8 mouse cellular contexts compared by ENCODE assay signal in the genomic region with DNA sequence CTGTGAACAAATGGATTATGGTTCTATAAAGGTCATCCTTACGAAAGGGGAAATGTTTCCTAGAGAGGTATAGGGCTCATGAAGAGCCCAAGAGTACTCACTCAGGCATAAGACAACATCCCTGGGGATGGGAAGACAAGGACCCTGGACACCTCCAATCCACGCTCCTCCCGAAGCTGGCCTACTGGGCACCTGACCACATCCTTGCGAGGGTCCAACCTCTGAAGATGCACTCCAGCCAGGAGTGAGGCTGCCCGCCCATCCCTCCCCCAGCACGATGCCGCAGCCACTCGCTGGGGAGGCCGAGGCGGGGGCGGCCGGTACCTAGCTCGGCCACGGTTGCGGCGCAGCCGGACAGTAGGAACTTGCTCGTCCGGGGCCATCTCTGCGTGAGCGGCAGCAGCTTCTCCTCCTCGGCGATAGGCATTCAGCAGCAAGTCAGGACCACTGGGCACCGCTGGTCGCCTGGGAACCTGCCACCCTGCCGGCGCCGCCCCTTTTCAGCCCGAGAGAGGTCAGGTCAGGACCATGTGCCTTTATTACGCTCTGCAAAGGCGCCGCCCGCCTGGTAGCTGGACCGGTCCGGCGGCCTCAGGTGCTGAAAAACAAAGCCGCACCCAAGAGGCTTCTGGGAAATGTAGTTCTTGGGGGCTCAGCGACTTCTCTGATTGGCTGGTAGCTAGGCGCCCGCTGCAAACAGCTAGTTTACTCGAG. TPM values are rescaled to one million over a fixed set of nuclear protein-coding genes. Genes with fewer than 3 reads are reported as not detected.
A peak's percentile ranks its signal among the peaks of the same experiment; 100 is the strongest.
DNase-seq lines count a peak whose midpoint lies in the region; ATAC-seq and TF ChIP-seq lines count a peak whose summit lies in the region.

A gene (minus strand): TSS at position 639 of the 714 bp plus-strand sequence.

- peak within 1 kb of the TSS; percentile 61 for H3K4me3 ChIP-seq in left cerebral cortex, adult 2 months
- peak within 1 kb of the TSS; percentile 36 for H3K4me3 ChIP-seq in macrophage (ENCODE audit: inconsistent target)

- H3K36me3 ChIP-seq in macrophage (ENCODE audit: inconsistent target), result no peaks in the 10 kb centered on the region

- peak; percentile 98 for ATAC-seq in common myeloid progenitor, adult 5-6 weeks (replicated peaks; ENCODE audit: low read depth, poor library complexity, severe bottlenecking)

- TF ChIP-seq CTCF in left cerebral cortex, adult 2 months (IDR thresholded peaks at IDR 0.05), result no peak; the same call in 1 of the 2 replicates

- 3% methylated on average over 32 of the region's 41 CpGs for WGBS in macrophage (ENCODE audit: missing documents)

- H3K27ac ChIP-seq in left cerebral cortex, adult 2 months, result peak within 1 kb of the TSS; percentile 63
- H3K27ac ChIP-seq in macrophage, result no peak within 1 kb of the TSS

- DNase-seq in adipocyte (ENCODE audit: low spot score), result peak; percentile 90
- peak; percentile 81 to 88 for DNase-seq in gastrocnemius, adult 8-10 months (ENCODE audit: low spot score in 2 of 2)
- DNase-seq in hindlimb bud, embryonic 11.5 days (ENCODE audit: extremely low spot score, low read depth, low spot score), result peak; percentile 69
- peak; percentile 87 to 89 for DNase-seq in left cerebral cortex, adult 2 months (ENCODE audit: extremely low spot score in 1 of 2, low spot score in 2 of 2)
- peak; percentile 84 for DNase-seq in retina, postnatal 7 days (ENCODE audit: low read depth, low spot score)
- peak; percentile 83 to 91 for DNase-seq in urinary bladder, adult 18-20 months (ENCODE audit: low spot score in 2 of 2)

- intact Hi-C loops in left cerebral cortex, adult 2 months (cut with DNase I), result no loop called here

- H3K79me2 ChIP-seq in macrophage (ENCODE audit: inconsistent target), result no peaks in the 10 kb centered on the region

RNA-seq across cellular contexts. Expression of the gene that starts here (rescaled TPM):
- 0.73 and 5.7 TPM in 2 replicates for total RNA-seq in common myeloid progenitor, adult 5-6 weeks (2017)
- total RNA-seq in gastrocnemius, adult 8-10 months (2022), result 1 to 10 TPM; 4.7 to 5.8 (median 5.1) TPM
- total RNA-seq in left cerebral cortex, adult 2 months (2021), result 10 to 100 TPM; 47.9 to 51.3 TPM
- 1 to 10 TPM in 16 of 26 experiments, under 1 TPM in 7, not detected in 3; 0.48 to 6.1 (median 1.6) TPM for total RNA-seq in macrophage (2018; cell fraction: chromatin; rRNA removed)
- under 1 TPM in 16 of 26 experiments, not detected in 10; 0.05 to 0.39 (median 0.11) TPM for total RNA-seq in macrophage (2018; cell fraction: cytosol; rRNA removed)
- 1 to 10 TPM in 15 of 26 experiments, under 1 TPM in 10, not detected in 1; 0.23 to 8.2 (median 2.3) TPM for total RNA-seq in macrophage (2018; cell fraction: nucleus; rRNA removed)
- polyA plus RNA-seq in macrophage (2018), result 0.14 to 0.83 TPM in 2 of 3 replicates, not detected in the other
